Mouse (Mus musculus) splenic B cell, adult 2 months (primary cell): ENCODE measurements around the gene Cwc25.

Experiments
- DNase-seq: peaks from one replicate; pipeline ENCODE4 v3.0.0-alpha.2; 2011; ENCODE audit warnings: low read depth, low spot score
- H3K27me3 ChIP-seq: 2 replicates; pipeline ENCODE4 v1.6.1; 2012; ENCODE audit warnings: mild to moderate bottlenecking, low read length, moderate library complexity, mixed read lengths; ENCODE audit not compliant: control insufficient read depth, poor library complexity, insufficient read depth, severe bottlenecking
- H3K36me3 ChIP-seq: 2 replicates; pipeline ENCODE4 v1.6.1; 2012; ENCODE audit warnings: mild to moderate bottlenecking, low read length, moderate library complexity, mixed read lengths; ENCODE audit not compliant: control insufficient read depth, poor library complexity, insufficient read depth, severe bottlenecking

The Cwc25 gene

GRCm38 (mm10) chr11:97771410-97771809, 5.1 kb upstream of the Cwc25 start:
- Histone ChIP-seq H3K36me3 (no peaks in the 10 kb centered on the region; the same call in 1 of the 2 replicates), H3K27me3 (no peaks in the 10 kb centered on the region)
- DNase-seq, result no peak

DNA sequence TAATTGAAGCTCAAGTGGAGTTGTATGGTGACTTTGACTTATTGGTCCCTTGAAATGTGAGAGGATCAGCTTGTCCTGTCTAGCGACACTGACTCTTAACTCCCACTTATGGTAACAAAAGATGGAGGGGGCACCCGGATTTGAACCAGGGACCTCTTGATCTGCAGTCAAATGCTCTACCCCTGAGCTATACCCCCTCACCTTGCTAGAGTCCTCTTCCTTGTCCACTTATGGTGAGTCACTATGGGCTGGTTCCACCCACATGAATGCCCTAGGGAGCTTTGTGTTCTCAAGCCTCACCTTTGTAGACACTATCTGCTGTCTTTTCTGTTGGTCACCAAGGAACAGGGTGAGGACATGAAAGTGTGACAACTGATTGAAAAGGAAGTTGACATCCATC, 3.3 kb upstream of the Cwc25 start:
- DNase-seq, result no peak

DNA sequence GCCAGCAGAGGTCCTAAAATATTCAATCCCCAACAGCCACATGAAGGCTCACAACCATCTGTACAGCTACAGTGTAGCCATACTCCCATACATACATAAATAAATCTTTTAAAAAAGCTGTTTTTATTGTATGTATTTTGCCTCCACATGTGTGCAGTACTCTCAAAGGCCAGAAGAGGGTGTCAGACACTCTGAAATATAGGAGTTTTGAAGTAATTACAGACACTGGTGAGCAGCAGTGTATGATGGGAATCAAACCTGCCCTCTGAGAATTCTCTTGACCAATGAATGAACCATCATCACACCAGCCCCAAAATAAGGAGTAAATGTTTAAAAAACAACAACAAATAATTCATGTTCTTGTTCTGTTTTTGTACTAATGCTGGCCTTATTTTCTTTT, 4.7 kb downstream of the Cwc25 start:
- no peak for DNase-seq
- Histone ChIP-seq H3K36me3 (peaks cover 8% of the 10 kb centered on the region), H3K27me3 (no peaks in the 10 kb centered on the region)

More for the DNA sequence above, 3.3 kb upstream of the Cwc25 start:
- Histone ChIP-seq H3K36me3 (no peaks in the 10 kb centered on the region), H3K27me3 (no peaks in the 10 kb centered on the region)

DNA sequence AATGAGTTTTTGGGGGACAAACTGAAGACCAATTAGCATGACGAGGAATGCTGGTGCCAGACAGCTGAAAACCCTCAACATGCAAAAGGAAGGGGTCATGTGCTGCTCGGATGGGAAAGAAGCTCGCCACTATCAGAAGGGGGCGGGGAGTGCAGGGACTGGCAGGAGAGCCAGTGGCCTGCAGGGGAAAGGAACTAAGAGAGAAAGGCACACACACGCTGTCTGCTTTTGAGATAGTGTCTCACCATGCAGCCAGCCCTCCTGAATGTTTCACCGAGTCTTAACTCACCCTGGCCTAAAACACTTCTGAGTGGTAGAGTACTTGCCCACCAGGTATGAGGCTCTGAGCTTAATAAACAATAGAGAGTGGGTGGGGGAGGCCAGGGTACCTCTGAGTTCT, 7.4 kb downstream of the Cwc25 start:
- Histone ChIP-seq H3K36me3 (peaks cover 10% of the 10 kb centered on the region), H3K27me3 (no peaks in the 10 kb centered on the region)
- no peak for DNase-seq

DNA sequence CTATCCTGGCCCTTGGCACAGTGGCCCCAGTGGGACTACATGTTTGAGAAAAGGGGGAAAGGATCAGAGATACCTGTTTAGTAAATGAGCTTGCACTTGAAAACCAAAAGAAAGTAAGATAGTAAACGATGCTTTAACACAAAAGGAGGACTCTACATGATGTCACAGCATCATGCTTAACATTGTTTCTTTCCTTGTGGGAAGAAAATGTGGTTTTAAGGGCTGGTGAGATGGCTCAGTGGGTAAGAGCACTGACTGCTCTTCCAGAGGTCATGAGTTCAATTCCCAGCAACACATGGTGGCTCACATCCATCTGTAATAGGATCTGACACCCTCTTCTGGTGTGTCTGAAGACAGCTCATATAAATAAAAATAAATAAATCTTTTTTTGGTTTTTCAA, 8.2 kb downstream of the Cwc25 start:
- Histone ChIP-seq H3K36me3 (peaks cover 12% of the 10 kb centered on the region), H3K27me3 (no peaks in the 10 kb centered on the region)
- DNase-seq, result no peak

DNA sequence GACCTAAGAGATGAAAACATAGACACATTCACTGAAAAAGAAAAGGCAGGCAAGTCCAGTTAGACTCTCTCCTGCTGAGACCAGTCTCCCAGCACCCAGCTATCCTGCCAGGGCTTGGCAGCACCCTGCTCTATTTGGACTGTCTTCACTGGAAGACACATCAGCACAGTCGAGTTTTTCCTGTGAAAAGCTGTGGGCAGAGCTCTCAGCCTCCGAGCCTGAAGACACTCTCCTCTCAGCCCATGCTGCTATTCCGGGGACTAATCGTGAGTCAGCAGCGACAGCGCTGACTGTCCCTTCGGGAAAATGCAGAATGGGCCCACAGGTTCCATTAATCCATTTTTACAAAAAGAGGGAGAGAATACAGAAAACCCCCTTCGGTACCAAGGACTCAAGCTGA, 13.1 kb downstream of the Cwc25 start:
- H3K27me3 ChIP-seq, result no peaks in the 10 kb centered on the region
- H3K36me3 ChIP-seq, result peaks cover 12% of the 10 kb centered on the region
- no peak for DNase-seq

GRCm38 (mm10) chr11:97748496-97748895, 17.9 kb downstream of the Cwc25 start:
- no peaks in the 10 kb centered on the region for H3K27me3 ChIP-seq
- peaks cover 4% of the 10 kb centered on the region for H3K36me3 ChIP-seq
- no peak for DNase-seq

DNA sequence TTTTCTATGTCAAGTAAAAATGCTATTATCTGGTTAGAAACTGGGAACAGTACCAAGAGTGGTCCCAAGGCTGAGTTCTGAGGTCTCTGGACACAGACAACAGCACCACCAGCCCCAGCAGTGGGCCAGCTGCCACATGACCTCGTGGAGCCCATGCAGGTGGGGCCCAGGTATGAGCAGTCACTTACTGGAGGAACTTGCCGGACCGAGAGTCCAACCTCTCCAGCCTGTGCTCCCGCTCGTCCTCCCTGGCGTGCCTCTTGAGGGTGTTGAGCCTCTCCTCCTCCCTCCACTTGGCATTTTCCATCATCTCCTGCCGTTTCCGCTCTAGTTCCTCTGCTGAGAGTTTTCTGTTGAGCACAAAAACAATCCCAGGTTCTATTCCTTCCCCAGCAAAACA, 18.6 kb downstream of the Cwc25 start:
- H3K27me3 ChIP-seq, result no peaks in the 10 kb centered on the region
- no peak for DNase-seq
- H3K36me3 ChIP-seq, result peaks cover 4% of the 10 kb centered on the region

- Histone ChIP-seq H3K27me3 (no peaks in the 10 kb centered on the region), H3K36me3 (peaks cover 4% of the 10 kb centered on the region)
- DNase-seq, result no peak
Observed at GRCm38 (mm10) chr11:97745331-97745721, 21.0 kb downstream of the Cwc25 start.

DNA sequence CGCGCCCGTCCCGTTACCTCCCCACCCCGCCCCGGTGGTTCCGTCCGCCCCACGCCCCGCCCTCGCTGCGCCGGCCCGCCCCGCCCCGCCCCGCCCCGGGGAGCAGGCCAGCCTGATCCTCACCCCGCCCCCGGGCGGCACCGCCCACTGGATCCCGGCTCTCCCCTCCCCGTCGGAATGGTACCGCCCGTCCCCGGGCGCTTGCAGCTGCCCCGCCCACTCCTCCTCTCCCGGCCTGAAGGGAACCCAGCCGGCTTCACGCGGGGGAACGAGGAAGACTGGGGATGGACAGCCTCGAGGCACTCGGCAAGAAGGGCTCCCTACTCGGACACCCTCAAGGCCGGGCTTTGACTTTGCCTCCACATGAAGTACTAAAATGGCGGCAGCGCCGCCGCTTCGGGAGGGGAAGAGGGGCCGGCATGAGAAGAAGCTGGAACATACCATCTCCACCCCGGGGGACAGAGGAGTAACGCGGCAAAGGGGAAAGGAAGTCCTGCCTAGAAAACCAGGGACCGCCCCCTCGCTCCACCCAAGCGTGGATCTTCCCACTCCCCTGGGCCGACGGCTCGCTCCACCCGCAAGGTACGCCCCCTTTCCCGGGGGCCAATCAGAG, 21.5 kb downstream of the Cwc25 start:
- H3K27me3 ChIP-seq, result no peaks in the 10 kb centered on the region
- peaks cover 4% of the 10 kb centered on the region for H3K36me3 ChIP-seq
- peak; percentile 95 for DNase-seq

- Histone ChIP-seq H3K27me3 (no peaks in the 10 kb centered on the region), H3K36me3 (no peaks in the 10 kb centered on the region)
- DNase-seq, result peak; percentile 67
Observed at GRCm38 (mm10) chr11:97744063-97744717, 22.2 kb downstream of the Cwc25 start, which contains the start of gene Pip4k2b. Gene Pip4k2b (minus strand): TSS chr11:97744704.

- Histone ChIP-seq H3K36me3 (no peaks in the 10 kb centered on the region), H3K27me3 (no peaks in the 10 kb centered on the region)
- DNase-seq, result peak; percentile 39
Observed at GRCm38 (mm10) chr11:97743423-97743822, 22.9 kb downstream of the Cwc25 start.

DNA sequence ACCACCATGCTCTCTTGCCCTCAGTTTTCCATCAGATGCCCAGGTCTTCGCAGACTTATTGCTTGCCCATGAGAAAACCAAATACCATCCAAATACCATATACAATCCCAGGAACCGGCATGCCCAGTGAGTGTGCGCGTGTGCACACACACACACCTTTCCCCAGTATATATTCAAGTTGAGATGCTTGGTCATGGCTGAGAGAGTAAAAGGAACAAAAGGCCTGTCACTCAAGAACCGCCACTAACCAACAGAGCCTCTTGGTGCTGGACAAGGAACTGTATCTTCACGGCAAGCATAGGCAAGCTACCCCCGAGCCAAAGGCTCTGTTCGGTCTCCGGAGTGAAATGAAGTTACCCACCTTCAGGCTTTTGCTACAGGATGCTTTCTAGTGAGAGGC, 23.8 kb downstream of the Cwc25 start:
- no peaks in the 10 kb centered on the region for H3K36me3 ChIP-seq
- DNase-seq, result peak; percentile 53
- H3K27me3 ChIP-seq, result no peaks in the 10 kb centered on the region

GRCm38 (mm10) chr11:97742157-97742556, 24.2 kb downstream of the Cwc25 start:
- no peaks in the 10 kb centered on the region for H3K27me3 ChIP-seq
- no peaks in the 10 kb centered on the region for H3K36me3 ChIP-seq
- no peak for DNase-seq

- no peaks in the 10 kb centered on the region for H3K27me3 ChIP-seq
- DNase-seq, result no peak
- no peaks in the 10 kb centered on the region for H3K36me3 ChIP-seq
Observed at GRCm38 (mm10) chr11:97740190-97740589, 26.2 kb downstream of the Cwc25 start.

DNA sequence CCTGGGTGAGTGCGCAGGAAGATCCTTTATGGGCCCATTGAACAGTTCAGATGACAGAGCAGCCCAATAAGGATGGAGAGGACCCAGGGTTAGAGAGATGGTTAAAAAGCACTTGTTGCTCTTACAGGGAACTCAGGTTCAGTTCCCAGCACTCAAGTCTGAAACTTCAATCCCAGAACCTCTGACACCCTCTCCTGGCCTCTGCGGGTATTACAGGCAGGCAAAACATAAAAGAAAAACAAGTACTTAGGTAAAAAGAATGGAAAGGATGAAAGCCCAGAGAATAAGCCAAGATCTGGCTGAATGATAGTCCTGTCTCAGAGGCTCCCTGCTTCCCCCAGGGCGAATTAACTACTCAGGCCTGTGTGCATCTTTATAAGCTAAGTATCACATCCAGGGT, 27.2 kb downstream of the Cwc25 start:
- no peaks in the 10 kb centered on the region for H3K36me3 ChIP-seq
- DNase-seq, result peak; percentile 37
- H3K27me3 ChIP-seq, result no peaks in the 10 kb centered on the region
